Mouse (Mus musculus) right cerebral cortex, adult 2 months (tissue): ENCODE data around the gene Il1b.

ENCODE experiments used
- DNase-seq, 2 experiments: peaks; one replicate each; pipeline ENCODE4 v3.0.0; 2021 to 2022; ENCODE audit warnings: low spot score in 2 of 2

The Il1b gene

DNA sequence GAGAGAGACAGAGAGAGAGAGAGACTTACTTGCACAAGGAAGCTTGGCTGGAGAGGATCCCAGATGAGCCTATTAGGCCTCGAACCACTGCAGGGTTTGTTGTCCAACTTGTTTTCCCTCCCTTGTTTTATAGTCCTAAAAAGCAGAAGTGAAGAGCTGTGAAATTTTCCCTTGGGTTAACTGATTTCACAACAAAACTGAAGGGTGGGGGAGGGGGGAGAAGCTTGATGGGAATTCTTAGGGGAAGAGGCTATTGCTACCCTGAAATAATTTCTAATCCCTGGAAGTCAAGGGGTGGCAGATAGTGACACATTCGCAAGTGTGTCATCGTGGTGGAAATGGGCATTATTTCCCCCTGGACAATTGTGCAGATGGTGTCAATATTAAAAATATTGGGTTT is at the start of gene Il1b:
Gene Il1b (minus strand): TSS at position 101 of the 400 bp plus-strand sequence.
- DNase-seq = no peak

DNA sequence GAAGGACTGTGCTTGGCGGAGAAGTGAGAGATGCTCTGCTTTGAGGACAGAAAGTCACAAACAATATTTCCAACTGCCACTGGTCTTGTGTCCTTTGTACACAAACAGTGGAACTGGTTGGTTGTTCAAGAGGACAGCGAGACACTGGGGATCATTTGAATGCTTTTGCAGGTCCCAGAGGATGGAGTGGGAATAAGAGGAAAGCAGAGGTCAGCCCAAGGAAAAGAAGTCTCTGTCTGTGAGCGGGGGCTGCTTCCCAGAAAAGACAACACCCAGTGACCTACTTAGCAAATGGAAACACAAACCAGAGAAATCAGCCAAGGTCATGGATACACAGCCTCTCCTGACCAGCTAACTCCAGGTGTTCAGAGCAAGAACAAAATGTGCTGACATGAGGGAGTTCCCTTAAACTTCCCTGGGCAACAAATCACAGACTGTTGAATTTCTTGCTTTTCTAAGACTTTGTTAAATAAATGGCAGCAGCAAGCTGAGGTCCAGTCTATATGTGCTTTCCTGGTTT is 48.5 kb upstream of the Il1b start:
- no peak for DNase-seq

DNA sequence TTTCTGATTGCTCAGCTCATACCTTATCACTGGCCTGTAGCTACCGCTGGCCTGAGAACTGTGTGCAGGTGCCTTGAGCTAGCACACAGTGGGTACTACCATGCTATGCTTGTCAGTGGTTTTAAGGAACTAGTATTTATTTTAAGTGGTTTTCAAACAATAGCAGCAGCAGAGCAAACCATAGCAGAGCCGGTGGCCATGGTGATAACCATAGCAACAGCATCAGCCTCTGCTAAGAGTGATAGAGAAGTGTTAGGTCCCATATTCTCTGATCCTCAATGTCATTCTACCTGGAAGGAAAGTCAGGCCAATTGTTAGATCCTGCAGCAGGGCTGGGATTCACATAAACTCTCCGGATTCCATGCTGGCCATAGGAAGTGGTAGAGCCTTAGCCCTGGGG is 43.7 kb upstream of the Il1b start:
- DNase-seq = no peak

DNA sequence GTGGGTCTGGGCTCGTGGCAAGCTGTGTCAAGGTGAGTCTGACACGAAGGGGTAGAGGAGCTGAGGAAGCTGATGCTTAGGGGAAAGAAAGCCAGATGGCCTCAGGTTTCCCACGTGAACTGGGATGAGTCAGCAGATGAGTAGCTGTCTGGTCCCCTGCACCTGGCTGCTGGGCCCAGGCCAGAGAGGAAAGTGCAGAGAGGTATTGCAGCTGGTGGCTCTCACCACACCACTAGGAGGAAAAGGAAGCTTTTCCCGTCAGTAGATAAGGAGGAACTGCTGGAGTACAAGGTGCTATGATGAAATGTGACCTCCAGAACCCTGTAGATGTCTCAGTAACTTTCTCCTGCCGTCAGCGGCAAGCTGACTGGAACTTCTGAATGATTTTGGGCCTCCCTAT is 42.5 kb upstream of the Il1b start:
- DNase-seq = no peak

- no peak for DNase-seq
Measured at GRCm38 (mm10) chr2:129411651-129412050, 40.7 kb upstream of the Il1b start.

GRCm38 (mm10) chr2:129410344-129410743 is 39.4 kb upstream of the Il1b start:
- no peak for DNase-seq

- peak; percentile 90 to 92 for DNase-seq
Measured at GRCm38 (mm10) chr2:129408476-129408875, 37.5 kb upstream of the Il1b start.

DNA sequence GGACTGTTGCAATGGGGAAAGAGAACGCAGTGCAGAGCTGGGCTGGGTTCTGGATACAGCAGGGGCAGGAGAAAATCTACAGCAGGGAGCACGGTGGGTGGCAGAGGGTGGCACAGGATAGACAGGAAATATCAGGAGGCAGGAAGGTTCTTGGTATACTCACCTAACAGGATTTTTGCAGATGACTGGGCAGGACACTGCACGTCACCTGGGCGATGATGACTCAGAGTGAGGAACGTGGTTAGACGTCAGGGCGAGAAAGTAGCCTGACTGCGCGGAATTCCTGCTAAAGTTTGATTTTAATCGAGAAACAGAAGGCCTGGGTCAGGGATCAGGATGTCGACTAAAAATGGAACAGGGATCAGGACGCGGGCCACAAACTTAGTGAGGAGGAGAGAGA is 36.7 kb upstream of the Il1b start:
- no peak for DNase-seq

- DNase-seq = no peak
Measured at GRCm38 (mm10) chr2:129406508-129406907, 35.6 kb upstream of the Il1b start.

GRCm38 (mm10) chr2:129403786-129404185 is 32.8 kb upstream of the Il1b start:
- DNase-seq = no peak

DNA sequence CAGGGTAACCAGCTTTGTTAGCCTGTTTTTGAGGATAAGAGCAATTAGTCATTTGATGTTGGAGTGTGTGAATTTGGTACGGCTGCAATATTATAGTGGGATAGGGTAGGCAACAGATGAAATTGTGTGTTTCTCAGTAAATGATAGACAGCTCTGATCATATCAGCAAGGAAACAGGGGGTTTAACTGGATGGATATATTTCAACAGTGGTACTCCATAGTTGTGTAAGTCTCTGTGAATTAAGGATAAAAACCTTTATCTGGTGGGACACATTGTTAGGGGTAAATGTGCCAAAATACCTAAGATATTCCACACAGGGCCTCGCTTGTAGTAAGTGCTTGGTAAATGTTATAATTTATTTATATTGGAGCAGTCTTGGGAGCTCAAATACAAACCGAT is 31.4 kb upstream of the Il1b start:
- DNase-seq = no peak

- no peak for DNase-seq
Measured at GRCm38 (mm10) chr2:129401803-129402202, 30.9 kb upstream of the Il1b start.

- no peak for DNase-seq
Measured at GRCm38 (mm10) chr2:129398176-129398575, 27.2 kb upstream of the Il1b start.

GRCm38 (mm10) chr2:129393524-129393923 is 22.6 kb upstream of the Il1b start:
- no peak for DNase-seq

- no peak for DNase-seq
Measured at GRCm38 (mm10) chr2:129390161-129390560, 19.2 kb upstream of the Il1b start.

- no peak for DNase-seq
Measured at GRCm38 (mm10) chr2:129389323-129389722, 18.4 kb upstream of the Il1b start.

- no peak for DNase-seq
Measured at GRCm38 (mm10) chr2:129385331-129385730, 14.4 kb upstream of the Il1b start.

DNA sequence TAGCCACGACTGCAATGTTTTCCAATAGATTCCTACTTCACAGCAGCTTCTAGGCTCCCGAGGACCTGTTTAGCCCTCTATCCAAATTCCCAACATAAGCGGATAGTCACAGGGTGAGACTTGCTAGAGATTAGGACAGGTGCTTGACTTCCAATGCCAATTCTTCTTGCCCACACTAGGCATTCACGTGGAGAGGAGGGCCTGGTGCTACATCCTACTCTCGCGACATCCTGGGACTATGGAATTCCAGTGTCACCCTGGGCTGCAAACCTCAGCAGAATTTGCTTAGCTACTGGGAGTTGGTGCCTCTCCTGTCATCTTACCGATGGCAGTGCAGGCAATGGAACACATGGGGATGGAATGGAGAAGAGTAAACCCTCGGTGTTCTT is 13.3 kb upstream of the Il1b start:
- no peak for DNase-seq

DNA sequence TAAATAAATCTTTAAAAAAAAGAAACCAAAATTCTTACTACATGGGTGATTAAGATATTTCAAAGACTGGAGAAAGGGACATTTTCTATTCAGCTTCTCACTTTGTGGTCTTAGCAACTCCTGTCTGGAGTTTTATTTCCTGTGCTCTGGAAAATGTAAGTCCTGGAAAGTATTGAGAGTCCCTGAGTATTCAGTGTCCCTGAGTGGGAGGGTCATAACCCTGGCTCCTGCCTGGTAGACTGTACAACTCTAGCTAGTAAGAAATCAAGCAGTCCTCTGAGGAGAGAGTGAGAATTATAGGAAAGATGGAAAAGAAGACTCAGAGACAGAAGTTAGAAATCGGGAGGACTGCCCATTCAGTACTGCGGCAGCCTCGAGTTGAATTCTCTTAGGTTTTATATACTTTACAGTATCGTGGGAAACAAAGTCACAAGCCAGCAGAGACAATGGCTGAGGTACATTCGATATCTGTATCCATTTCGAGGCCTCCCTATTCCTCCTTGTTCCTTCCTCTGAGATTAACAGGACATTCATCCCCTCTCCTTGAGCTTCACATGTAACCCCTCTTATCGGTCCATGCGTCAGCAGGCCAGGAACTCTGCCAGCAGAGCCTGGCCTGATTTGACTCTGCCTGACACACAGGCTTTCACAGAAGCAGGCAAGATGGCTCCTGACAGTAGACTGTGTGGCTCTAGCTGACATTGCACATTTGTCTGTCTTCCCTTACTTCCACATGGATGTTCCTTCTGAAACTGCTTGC is 12.8 kb upstream of the Il1b start:
- no peak for DNase-seq

GRCm38 (mm10) chr2:129380746-129381474 is 10.0 kb upstream of the Il1b start:
- DNase-seq = no peak

DNA sequence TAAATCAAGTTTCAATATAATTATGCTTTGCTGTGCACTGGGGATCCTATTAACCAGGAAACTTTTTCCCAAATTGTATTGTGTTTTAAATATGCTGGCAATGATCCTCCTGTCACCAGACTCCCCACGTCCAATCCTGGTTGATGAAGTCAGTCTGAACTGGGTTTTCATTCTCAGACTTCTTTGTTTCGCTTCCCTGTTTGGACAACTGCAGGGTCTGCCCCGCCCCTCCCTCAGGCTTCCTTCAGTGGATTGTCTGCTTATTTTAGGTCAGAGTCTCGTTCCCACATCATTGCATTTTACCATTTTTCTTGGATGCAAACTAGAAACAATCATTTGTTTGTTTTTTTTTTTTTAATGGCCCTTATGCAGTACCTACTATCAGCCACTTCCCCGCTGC is 9.3 kb upstream of the Il1b start:
- no peak for DNase-seq

DNA sequence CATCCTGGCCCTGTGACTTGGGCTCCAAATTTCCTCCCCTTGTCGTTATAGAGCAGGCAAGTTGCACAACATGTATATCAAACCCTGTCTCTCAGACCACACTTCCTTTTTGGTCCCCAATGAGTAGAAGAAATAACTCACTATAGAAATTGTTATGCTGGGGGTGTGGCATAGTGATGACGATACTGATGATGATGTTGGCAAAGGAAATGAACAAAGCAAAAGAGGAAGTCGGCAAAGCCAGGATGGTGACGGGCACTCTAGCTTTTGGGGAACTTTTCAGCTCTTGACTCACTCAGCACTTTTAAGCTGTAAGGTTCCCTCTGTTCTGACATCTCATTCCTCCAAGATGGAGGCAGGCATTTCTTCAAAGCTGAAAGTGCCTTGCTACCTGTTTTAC is 2.4 kb upstream of the Il1b start:
- no peak for DNase-seq

DNA sequence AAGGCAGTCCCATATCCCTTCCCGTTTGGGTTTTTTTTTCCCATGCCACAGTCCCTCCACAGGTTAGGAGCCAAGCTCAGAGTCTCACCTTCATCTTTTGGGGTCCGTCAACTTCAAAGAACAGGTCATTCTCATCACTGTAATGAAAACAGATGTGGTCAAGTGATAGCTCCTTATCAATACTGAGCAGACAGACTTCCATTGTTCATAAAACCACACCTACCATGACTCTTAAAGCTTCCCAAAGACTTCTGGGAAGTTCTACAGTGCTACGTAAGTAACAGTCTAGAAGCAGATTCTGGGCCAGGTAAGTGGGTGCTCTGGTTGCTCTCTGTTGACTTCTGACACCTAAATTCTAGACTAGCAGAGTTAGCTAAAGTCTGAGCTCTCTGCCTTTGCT is 1.3 kb downstream of the Il1b start:
- DNase-seq = no peak
